In genomic region chr15:27672259-27672658, GRCm38 (mm10) we compare ENCODE assay signal across 17 mouse cellular contexts. TPM values are rescaled to one million over a fixed set of nuclear protein-coding genes. Genes with fewer than 3 reads are reported as not detected.
DNase-seq lines count a peak whose midpoint lies in the region; ATAC-seq and TF ChIP-seq lines count a peak whose summit lies in the region.
"Had no signal": no experiment of that assay in that cellular context is flagged by ENCODE, and none has a peak within 500 bp of the region (broad histone marks: within the 10 kb centered on the region; RNA-seq: fewer than 3 reads in every experiment).

No protein-coding gene starts in this region.

- intact Hi-C loops in left cerebral cortex, postnatal 4 days (cut with DNase I): no loop called here

- TF ChIP-seq CTCF in spleen, adult 2 months (IDR thresholded peaks at IDR 0.05; ENCODE audit: extremely low read depth, insufficient read depth, insufficient read length, insufficient replicate concordance): no peak
- no peak for TF ChIP-seq CTCF in bone marrow, adult 2 months (IDR thresholded peaks at IDR 0.05; ENCODE audit: control insufficient read depth, insufficient read depth, low read length)
- no peak for TF ChIP-seq CTCF in cerebellum, adult 2 months (IDR thresholded peaks at IDR 0.05; ENCODE audit: borderline replicate concordance, insufficient read depth, low read depth, low read length)

- peaks cover 100% of the 10 kb centered on the region for H3K79me2 ChIP-seq in macrophage (ENCODE audit: inconsistent target)

- 75% methylated on average over 8 of the region's 8 CpGs for WGBS in heart, embryonic 12.5 days
- WGBS in spleen, adult 2 months: 65% methylated on average over 8 of the region's 8 CpGs
- WGBS in bone marrow, adult 2 months: 60% methylated on average over 8 of the region's 8 CpGs
- 64% methylated on average over 8 of the region's 8 CpGs for WGBS in macrophage (ENCODE audit: missing documents)
- 58% methylated on average over 8 of the region's 8 CpGs for WGBS in cerebellum, adult 2 months

- DNase-seq in heart, adult 11 months: peak; percentile 77
- no peak for DNase-seq in spleen, adult 2 months (ENCODE audit: low read depth in 1 of 2, low spot score in 2 of 2)
- DNase-seq in spleen, adult 18-20 months: no peak
- no peak for DNase-seq in left cerebral cortex, postnatal 4 days
- DNase-seq in cerebellum, adult 2 months: no peak
- DNase-seq: adrenal gland, postnatal 10 days; cerebellum, adult 8-10 months; cerebellum, postnatal 14 days; forebrain, postnatal 0 days; gastrocnemius, postnatal 14 days; heart, postnatal 36 days had no signal

- H3K9me3 ChIP-seq in heart, embryonic 12.5 days (replicated peaks): no peaks in the 10 kb centered on the region
- H3K9me3 ChIP-seq: embryonic facial prominence, embryonic 13.5 days; heart, embryonic 13.5 days; hindbrain, embryonic 15.5 days had no signal

- no peak overlapping the region for H3K27ac ChIP-seq in heart, embryonic 12.5 days (ENCODE audit: poor library complexity, severe bottlenecking)
- peak overlapping the region; percentile 70 for H3K27ac ChIP-seq in spleen, adult 2 months (ENCODE audit: insufficient read depth, low read length)
- peak overlapping the region; percentile 13; the same call in 1 of the 2 replicates for H3K27ac ChIP-seq in bone marrow, adult 2 months (ENCODE audit: control insufficient read depth, insufficient read depth, low read depth, low read length, poor library complexity)
- H3K27ac ChIP-seq in macrophage: peak overlapping the region; percentile 57
- H3K27ac ChIP-seq in cerebellum, adult 2 months (ENCODE audit: insufficient read depth, low read length): no peak overlapping the region
- H3K27ac ChIP-seq: embryonic facial prominence, embryonic 13.5 days; heart, embryonic 13.5 days; hindbrain, embryonic 15.5 days had no signal

- no peak overlapping the region for H3K4me2 ChIP-seq in heart, embryonic 12.5 days
- H3K4me2 ChIP-seq: embryonic facial prominence, embryonic 13.5 days; heart, embryonic 13.5 days; hindbrain, embryonic 15.5 days had no signal

- peaks cover 15% of the 10 kb centered on the region for H3K4me1 ChIP-seq in heart, embryonic 12.5 days (replicated peaks)
- peaks cover 27% of the 10 kb centered on the region; the same call in 1 of the 2 replicates for H3K4me1 ChIP-seq in spleen, adult 2 months (ENCODE audit: control insufficient read depth, insufficient read depth, insufficient read length)
- H3K4me1 ChIP-seq in bone marrow, adult 2 months (ENCODE audit: control insufficient read depth, insufficient read depth, low read length): peaks cover 15% of the 10 kb centered on the region
- peaks cover 8% of the 10 kb centered on the region; the same call in 1 of the 2 replicates for H3K4me1 ChIP-seq in cerebellum, adult 2 months (ENCODE audit: control insufficient read depth, insufficient read depth, low read length)

- TF ChIP-seq POLR2A in spleen, adult 2 months (IDR thresholded peaks at IDR 0.05; ENCODE audit: low read depth, low read length): no peak
- TF ChIP-seq POLR2A in bone marrow, adult 2 months (IDR thresholded peaks at IDR 0.05; ENCODE audit: borderline replicate concordance, control insufficient read depth, low read depth, low read length): no peak
- TF ChIP-seq POLR2A in cerebellum, adult 2 months (IDR thresholded peaks at IDR 0.05; ENCODE audit: borderline replicate concordance, insufficient read depth, low read length): no peak

- no peak for ATAC-seq in heart, embryonic 12.5 days (ENCODE audit: insufficient number of reproducible peaks, low FRiP score)
- ATAC-seq: forebrain, postnatal 0 days had no signal

- no peak overlapping the region for H3K9ac ChIP-seq in heart, embryonic 12.5 days
- H3K9ac ChIP-seq: embryonic facial prominence, embryonic 13.5 days; forebrain, postnatal 0 days; heart, embryonic 13.5 days; hindbrain, embryonic 15.5 days had no signal

- H3K4me3 ChIP-seq in heart, embryonic 12.5 days: no peak overlapping the region
- no peak overlapping the region for H3K4me3 ChIP-seq in spleen, adult 2 months (ENCODE audit: extremely low read depth, insufficient read depth, insufficient read length)
- no peak overlapping the region for H3K4me3 ChIP-seq in bone marrow, adult 2 months (replicated peaks; ENCODE audit: control insufficient read depth, low read depth, low read length)
- H3K4me3 ChIP-seq in macrophage (ENCODE audit: inconsistent target): no peak overlapping the region
- no peak overlapping the region for H3K4me3 ChIP-seq in cerebellum, adult 2 months (replicated peaks; ENCODE audit: insufficient read depth, low read depth, low read length)
- H3K4me3 ChIP-seq: embryonic facial prominence, embryonic 13.5 days; heart, embryonic 13.5 days; hindbrain, embryonic 15.5 days had no signal

- H3K27me3 ChIP-seq in heart, embryonic 12.5 days (replicated peaks): peaks cover 6% of the 10 kb centered on the region; the same call in 1 of the 2 replicates
- H3K27me3 ChIP-seq in spleen, adult 2 months (ENCODE audit: control insufficient read depth, insufficient read depth, low read length): no peaks in the 10 kb centered on the region
- no peaks in the 10 kb centered on the region for H3K27me3 ChIP-seq in cerebellum, adult 2 months (ENCODE audit: control insufficient read depth, insufficient read depth, low read length)
- H3K27me3 ChIP-seq: embryonic facial prominence, embryonic 13.5 days; hindbrain, embryonic 15.5 days had no signal

- no peaks in the 10 kb centered on the region for H3K36me3 ChIP-seq in heart, embryonic 12.5 days
- no peaks in the 10 kb centered on the region; the same call in 1 of the 2 replicates for H3K36me3 ChIP-seq in spleen, adult 2 months (ENCODE audit: control insufficient read depth, insufficient read depth, low read length)
- H3K36me3 ChIP-seq in macrophage (ENCODE audit: inconsistent target): no peaks in the 10 kb centered on the region; the same call in 1 of the 2 replicates
- H3K36me3 ChIP-seq: embryonic facial prominence, embryonic 13.5 days; heart, embryonic 13.5 days; hindbrain, embryonic 15.5 days had no signal

RNA-seq across cellular contexts. Expression of gene Otulinl, which starts 9.1 kb away (rescaled TPM):
- 3.5 and 3.6 TPM in 2 replicates for polyA plus RNA-seq in heart, embryonic 12.5 days (2016; fragmentation: Nextera tagmentation; extraction: Ambion mirVana)
- 15.2 and 16.0 TPM in 2 replicates for polyA plus RNA-seq in spleen, adult 2 months (2012; rRNA removed)
- 6.6 and 12.2 TPM in 2 replicates for polyA plus RNA-seq in bone marrow, adult 2 months (2011; ENCODE audit: insufficient read depth, insufficient read length, low replicate concordance, missing spikeins)
- total RNA-seq in macrophage (2018; cell fraction: chromatin; rRNA removed): 100 to 1,000 TPM in 8 of 26 experiments, 10 to 100 TPM in 18; 19.8 to 170 (median 74.5) TPM
- 100 to 1,000 TPM in 9 of 26 experiments, 10 to 100 TPM in 17; 38.0 to 139 (median 90.4) TPM for total RNA-seq in macrophage (2018; cell fraction: cytosol; rRNA removed)
- total RNA-seq in macrophage (2018; cell fraction: nucleus; rRNA removed): 100 to 1,000 TPM in 12 of 26 experiments, 10 to 100 TPM in 14; 31.4 to 206 (median 98.5) TPM
- 61.1 to 168 TPM (median 87.5 TPM) in 3 replicates for polyA plus RNA-seq in macrophage (2018)
- total RNA-seq in left cerebral cortex, postnatal 4 days (2021): 10 to 100 TPM; 13.3 to 16.0 TPM
- 5.4 and 6.5 TPM in 2 replicates for polyA plus RNA-seq in cerebellum, adult 2 months (2012; rRNA removed)

RNA-seq across cellular contexts. Expression of gene Otulin, which starts 41.8 kb away (rescaled TPM):
- polyA plus RNA-seq in heart, embryonic 12.5 days (2016; fragmentation: Nextera tagmentation; extraction: Ambion mirVana): 26.2 and 27.4 TPM in 2 replicates
- polyA plus RNA-seq in spleen, adult 2 months (2012; rRNA removed): 53.1 and 69.6 TPM in 2 replicates
- polyA plus RNA-seq in bone marrow, adult 2 months (2011; ENCODE audit: insufficient read depth, insufficient read length, low replicate concordance, missing spikeins): 31.4 and 40.7 TPM in 2 replicates
- 100 to 1,000 TPM in 2 of 26 experiments, 10 to 100 TPM in 24; 33.5 to 108 (median 60.6) TPM for total RNA-seq in macrophage (2018; cell fraction: chromatin; rRNA removed)
- 10 to 100 TPM; 41.1 to 67.8 (median 52.0) TPM for total RNA-seq in macrophage (2018; cell fraction: cytosol; rRNA removed)
- total RNA-seq in macrophage (2018; cell fraction: nucleus; rRNA removed): 100 to 1,000 TPM in 3 of 26 experiments, 10 to 100 TPM in 23; 40.5 to 114 (median 67.3) TPM
- polyA plus RNA-seq in macrophage (2018): 43.1 to 52.3 TPM (median 48.8 TPM) in 3 replicates
- 10 to 100 TPM; 25.4 to 27.0 TPM for total RNA-seq in left cerebral cortex, postnatal 4 days (2021)
- 26.0 and 26.6 TPM in 2 replicates for polyA plus RNA-seq in cerebellum, adult 2 months (2012; rRNA removed)

Comparison
In these comparisons a context has a peak if more than half of its experiments do, and no peak if none do; other contexts are left out.
1. H3K27ac ChIP-seq: peak in spleen, adult 2 months (single experiment), bone marrow, adult 2 months (single experiment) and macrophage (single experiment); none in heart, embryonic 12.5 days (single experiment) and cerebellum, adult 2 months (single experiment).